Mouse (Mus musculus): ENCODE data around the gene Ankrd52. TPM values are rescaled to one million over a fixed set of nuclear protein-coding genes. Genes with fewer than 3 reads are reported as not detected.

The Ankrd52 gene
- polyA plus RNA-seq, 1 experiment, result 17.1 TPM

- no peak overlapping the region for H3K27ac ChIP-seq (ENCODE audit: control insufficient read depth, insufficient read depth, low read depth, low read length, poor library complexity)
- H3K4me1 ChIP-seq (ENCODE audit: control insufficient read depth, insufficient read depth, low read length), result no peaks in the 10 kb centered on the region
- TF ChIP-seq CTCF (IDR thresholded peaks at IDR 0.05; ENCODE audit: control insufficient read depth, insufficient read depth, low read length), result no peak
- TF ChIP-seq POLR2A (IDR thresholded peaks at IDR 0.05; ENCODE audit: borderline replicate concordance, control insufficient read depth, low read depth, low read length), result no peak
- 81% methylated on average over 10 of the region's 10 CpGs for WGBS
- no peak overlapping the region for H3K4me3 ChIP-seq (replicated peaks; ENCODE audit: control insufficient read depth, low read depth, low read length)
Observed at GRCm38 (mm10) chr10:128396716-128397264, 19.9 kb downstream of the Ankrd52 start.

DNA sequence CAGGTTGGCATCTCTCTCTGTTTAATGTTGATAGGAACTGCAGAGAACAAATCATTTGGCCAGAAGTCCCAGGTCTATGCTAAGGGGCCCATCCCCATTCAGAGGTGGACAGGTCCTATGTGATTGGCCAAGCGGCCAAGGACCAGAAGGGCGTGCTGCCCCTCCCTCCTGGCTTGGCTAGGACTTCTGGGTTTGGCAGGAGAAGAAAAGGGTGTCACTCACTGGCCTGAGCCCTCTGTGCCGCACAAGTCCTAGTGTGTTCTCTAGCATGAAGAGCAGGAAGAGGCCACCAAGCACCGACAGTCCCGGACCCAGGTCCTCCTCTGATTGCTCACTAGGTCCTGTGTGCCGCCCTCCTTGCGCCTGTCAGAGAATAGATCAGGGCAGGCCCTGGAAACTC lies 20.6 kb downstream of the Ankrd52 start:
- Histone ChIP-seq H3K4me3 (replicated peaks; ENCODE audit: control insufficient read depth, low read depth, low read length) (no peak overlapping the region), H3K27ac (ENCODE audit: control insufficient read depth, insufficient read depth, low read depth, low read length, poor library complexity) (no peak overlapping the region), H3K4me1 (ENCODE audit: control insufficient read depth, insufficient read depth, low read length) (no peaks in the 10 kb centered on the region)
- TF ChIP-seq CTCF (IDR thresholded peaks at IDR 0.05; ENCODE audit: control insufficient read depth, insufficient read depth, low read length) (no peak), POLR2A (IDR thresholded peaks at IDR 0.05; ENCODE audit: borderline replicate concordance, control insufficient read depth, low read depth, low read length) (no peak)
- WGBS, result 83% methylated on average over 7 of the region's 7 CpGs

DNA sequence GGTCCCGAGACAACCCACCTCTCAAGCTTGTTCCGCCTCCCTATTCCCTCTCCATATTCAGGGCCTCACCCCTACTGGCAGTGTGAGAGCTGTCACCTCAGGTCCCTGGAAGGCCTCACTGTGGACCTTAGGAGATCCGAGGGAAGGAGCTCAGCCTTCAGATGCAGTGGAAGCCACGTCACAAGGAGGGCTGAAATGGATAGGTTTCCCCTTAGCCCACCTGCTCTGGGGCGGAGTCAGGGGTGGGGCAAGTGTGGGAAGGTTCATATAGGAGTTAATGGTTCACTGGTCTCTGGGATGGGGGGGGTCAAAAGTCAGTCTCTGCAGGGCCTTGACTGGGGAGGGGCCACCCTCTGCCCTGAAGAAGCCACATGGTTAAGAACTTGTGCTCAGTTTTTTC lies 23.4 kb downstream of the Ankrd52 start:
- H3K4me1 ChIP-seq (ENCODE audit: control insufficient read depth, insufficient read depth, low read length), result no peaks in the 10 kb centered on the region
- H3K4me3 ChIP-seq (replicated peaks; ENCODE audit: control insufficient read depth, low read depth, low read length), result no peak overlapping the region
- WGBS, result 71% methylated on average over 5 of the region's 5 CpGs
- H3K27ac ChIP-seq (ENCODE audit: control insufficient read depth, insufficient read depth, low read depth, low read length, poor library complexity), result no peak overlapping the region
- TF ChIP-seq POLR2A (IDR thresholded peaks at IDR 0.05; ENCODE audit: borderline replicate concordance, control insufficient read depth, low read depth, low read length) (no peak), CTCF (IDR thresholded peaks at IDR 0.05; ENCODE audit: control insufficient read depth, insufficient read depth, low read length) (no peak)

- H3K4me1 ChIP-seq (ENCODE audit: control insufficient read depth, insufficient read depth, low read length), result no peaks in the 10 kb centered on the region
- WGBS, result 76% methylated on average over 2 of the region's 2 CpGs
Observed at GRCm38 (mm10) chr10:128401056-128401455, 24.1 kb downstream of the Ankrd52 start, which contains the start of gene Slc39a5. Gene Slc39a5, minus strand, starts transcription at chr10:128401229.

GRCm38 (mm10) chr10:128401638-128402037 lies 24.7 kb downstream of the Ankrd52 start:
- Histone ChIP-seq H3K4me1 (ENCODE audit: control insufficient read depth, insufficient read depth, low read length) (no peaks in the 10 kb centered on the region), H3K27ac (ENCODE audit: control insufficient read depth, insufficient read depth, low read depth, low read length, poor library complexity) (no peak overlapping the region), H3K4me3 (replicated peaks; ENCODE audit: control insufficient read depth, low read depth, low read length) (no peak overlapping the region)
- WGBS, result 66% methylated on average over 9 of the region's 9 CpGs
- TF ChIP-seq CTCF (IDR thresholded peaks at IDR 0.05; ENCODE audit: control insufficient read depth, insufficient read depth, low read length), result no peak
- TF ChIP-seq POLR2A (IDR thresholded peaks at IDR 0.05; ENCODE audit: borderline replicate concordance, control insufficient read depth, low read depth, low read length), result no peak

More at GRCm38 (mm10) chr10:128401056-128401455, 24.1 kb downstream of the Ankrd52 start, which contains the start of gene Slc39a5:
- TF ChIP-seq CTCF (IDR thresholded peaks at IDR 0.05; ENCODE audit: control insufficient read depth, insufficient read depth, low read length) (no peak), POLR2A (IDR thresholded peaks at IDR 0.05; ENCODE audit: borderline replicate concordance, control insufficient read depth, low read depth, low read length) (no peak)
- Histone ChIP-seq H3K27ac (ENCODE audit: control insufficient read depth, insufficient read depth, low read depth, low read length, poor library complexity) (no peak within 1 kb of the TSS), H3K4me3 (replicated peaks; ENCODE audit: control insufficient read depth, low read depth, low read length) (no peak within 1 kb of the TSS)

GRCm38 (mm10) chr10:128403931-128404330 lies 27.0 kb downstream of the Ankrd52 start:
- Histone ChIP-seq H3K27ac (ENCODE audit: control insufficient read depth, insufficient read depth, low read depth, low read length, poor library complexity) (no peak overlapping the region), H3K4me1 (ENCODE audit: control insufficient read depth, insufficient read depth, low read length) (peaks cover 1% of the 10 kb centered on the region; the same call in 1 of the 2 replicates), H3K4me3 (replicated peaks; ENCODE audit: control insufficient read depth, low read depth, low read length) (no peak overlapping the region)
- WGBS, result 85% methylated on average over 7 of the region's 7 CpGs
- TF ChIP-seq POLR2A (IDR thresholded peaks at IDR 0.05; ENCODE audit: borderline replicate concordance, control insufficient read depth, low read depth, low read length) (no peak), CTCF (IDR thresholded peaks at IDR 0.05; ENCODE audit: control insufficient read depth, insufficient read depth, low read length) (no peak)

GRCm38 (mm10) chr10:128408591-128409535 lies 31.9 kb downstream of the Ankrd52 start:
- Histone ChIP-seq H3K4me1 (ENCODE audit: control insufficient read depth, insufficient read depth, low read length) (peaks cover 4% of the 10 kb centered on the region; the same call in 1 of the 2 replicates), H3K27ac (ENCODE audit: control insufficient read depth, insufficient read depth, low read depth, low read length, poor library complexity) (no peak overlapping the region; the same call in 1 of the 2 replicates), H3K4me3 (replicated peaks; ENCODE audit: control insufficient read depth, low read depth, low read length) (peak overlapping the region; percentile 79)
- WGBS, result 18% methylated on average over 35 of the region's 35 CpGs
- TF ChIP-seq CTCF (IDR thresholded peaks at IDR 0.05; ENCODE audit: control insufficient read depth, insufficient read depth, low read length) (no peak), POLR2A (IDR thresholded peaks at IDR 0.05; ENCODE audit: borderline replicate concordance, control insufficient read depth, low read depth, low read length) (no peak)
